Mouse (Mus musculus) heart, postnatal 10 days (tissue): ENCODE results near the gene Fggy. TPM values are rescaled to one million over a fixed set of nuclear protein-coding genes. Genes with fewer than 3 reads are reported as not detected.

ENCODE experiments used
- DNase-seq, 2 experiments: peaks; one replicate each; pipeline ENCODE4 v3.0.0; 2021
- intact Hi-C: fragments of 180-260 bp; cut with DNase I; formaldehyde crosslinking; loops from one replicate; pipeline ENCODE4 v1.15.1; 2025
- total RNA-seq, 2 experiments: library from RNA; stranded (reverse); gene quantifications; 2 replicates each; pipeline ENCODE4 v1.2.3; 2021

The Fggy gene
- total RNA-seq, 2 experiments from 2014 or later: 5.7 to 7.5 TPM

GRCm38 (mm10) chr4:95653296-95653912 is 96.1 kb downstream of the Fggy start:
- intact Hi-C loops: no loop called here
- no peak for DNase-seq

GRCm38 (mm10) chr4:95653913-95654301 is 96.6 kb downstream of the Fggy start:
- intact Hi-C loops: no loop called here
- no peak for DNase-seq

GRCm38 (mm10) chr4:95659024-95659423 is 101.7 kb downstream of the Fggy start:
- no peak for DNase-seq
- intact Hi-C loops: no loop called here

- DNase-seq: no peak
- intact Hi-C loops: no loop called here
Observed at GRCm38 (mm10) chr4:95663596-95663995, 106.3 kb downstream of the Fggy start.

- DNase-seq: no peak
- intact Hi-C loops: no loop called here
Observed at GRCm38 (mm10) chr4:95664327-95664726, 107.0 kb downstream of the Fggy start.

- intact Hi-C loops: no loop called here
- no peak for DNase-seq
Observed at GRCm38 (mm10) chr4:95666284-95666889, 109.1 kb downstream of the Fggy start.

- intact Hi-C loops: no loop called here
- no peak for DNase-seq
Observed at GRCm38 (mm10) chr4:95666896-95667295, 109.6 kb downstream of the Fggy start.

- DNase-seq: no peak
- intact Hi-C loops: no loop called here
Observed at GRCm38 (mm10) chr4:95667595-95667994, 110.3 kb downstream of the Fggy start.

GRCm38 (mm10) chr4:95668543-95668942 is 111.2 kb downstream of the Fggy start:
- no peak for DNase-seq
- intact Hi-C loops: no loop called here

- intact Hi-C loops: no loop called here
- no peak for DNase-seq
Observed at GRCm38 (mm10) chr4:95669336-95669735, 112.0 kb downstream of the Fggy start.

GRCm38 (mm10) chr4:95670559-95670958 is 113.3 kb downstream of the Fggy start:
- intact Hi-C loops: no loop called here
- DNase-seq: no peak

- intact Hi-C loops: no loop called here
- no peak for DNase-seq
Observed at GRCm38 (mm10) chr4:95672039-95672438, 114.7 kb downstream of the Fggy start.

GRCm38 (mm10) chr4:95676390-95676789 is 119.1 kb downstream of the Fggy start:
- intact Hi-C loops: no loop called here
- no peak for DNase-seq

GRCm38 (mm10) chr4:95680756-95681449 is 123.6 kb downstream of the Fggy start:
- intact Hi-C loops: no loop called here
- no peak for DNase-seq

- intact Hi-C loops: no loop called here
- peak; percentile 12 to 13 for DNase-seq
Observed at GRCm38 (mm10) chr4:95684522-95685080, 127.3 kb downstream of the Fggy start.

- no peak for DNase-seq
- intact Hi-C loops: no loop called here
Observed at GRCm38 (mm10) chr4:95686775-95687174, 129.5 kb downstream of the Fggy start.

GRCm38 (mm10) chr4:95687350-95687749 is 130.0 kb downstream of the Fggy start:
- intact Hi-C loops: no loop called here
- peak in 1 of 2 experiments; percentile 21 for DNase-seq

- intact Hi-C loops: no loop called here
- DNase-seq: no peak
Observed at GRCm38 (mm10) chr4:95688159-95688558, 130.9 kb downstream of the Fggy start.

- DNase-seq: no peak
- intact Hi-C loops: no loop called here
Observed at GRCm38 (mm10) chr4:95700366-95700765, 143.1 kb downstream of the Fggy start.

GRCm38 (mm10) chr4:95707941-95708897 is 150.9 kb downstream of the Fggy start:
- no peak for DNase-seq
- intact Hi-C loops: no loop called here

- intact Hi-C loops: no loop called here
- no peak for DNase-seq
Observed at GRCm38 (mm10) chr4:95709750-95710149, 152.4 kb downstream of the Fggy start.
